Mouse (Mus musculus) hematopoietic stem cell, adult 5-6 weeks (primary cell): ENCODE data around the gene Clk3. TPM values are rescaled to one million over a fixed set of nuclear protein-coding genes. Genes with fewer than 3 reads are reported as not detected.

Experiments
- total RNA-seq: library from RNA; stranded (forward); fragments of 172-1452, 232-1000 nt; gene quantifications from 2 replicates; pipeline ENCODE4 v1.2.3, GENCODE M21; 2017

The Clk3 gene
- total RNA-seq, 1 experiment from 2014 or later: 73.3 TPM

Other genes starting within 250 kb of the Clk3 start
- 54.6 and 80.4 TPM in 2 replicates for gene Cox5a, start 244.6 kb downstream of the Clk3 start, total RNA-seq
- gene Fam219b, start 228.3 kb downstream of the Clk3 start, total RNA-seq: 16.7 and 18.6 TPM in 2 replicates
- gene Mpi, start 213.1 kb downstream of the Clk3 start, total RNA-seq: 9.9 and 11.2 TPM in 2 replicates
- gene Scamp2, start 204.9 kb downstream of the Clk3 start, total RNA-seq: 15.3 and 25.0 TPM in 2 replicates
- 2.8 and 5.0 TPM in 2 replicates for gene Ulk3, start 176.4 kb downstream of the Clk3 start, total RNA-seq
- 0.15 TPM in 1 of 2 replicates, not detected in the other for gene Cplx3, start 159.6 kb downstream of the Clk3 start, total RNA-seq
- gene Lman1l, start 145.1 kb downstream of the Clk3 start, total RNA-seq: not detected in 2 replicates
- 166 and 212 TPM in 2 replicates for gene Csk, start 112.2 kb downstream of the Clk3 start, total RNA-seq
- not detected in 2 replicates for gene Cyp1a2, start 82.2 kb downstream of the Clk3 start, total RNA-seq
- gene Cyp1a1, start 77.9 kb downstream of the Clk3 start, total RNA-seq: not detected in 2 replicates
- gene Edc3, start 57.3 kb downstream of the Clk3 start, total RNA-seq: 5.4 and 8.0 TPM in 2 replicates
- gene Arid3b, start 70.9 kb upstream of the Clk3 start, total RNA-seq: 4.6 and 8.6 TPM in 2 replicates
- gene Ubl7, start 145.1 kb upstream of the Clk3 start, total RNA-seq: 24.7 and 44.2 TPM in 2 replicates
- gene Sema7a, start 174.3 kb upstream of the Clk3 start, total RNA-seq: 4.1 and 4.3 TPM in 2 replicates
- 1.2 and 1.9 TPM in 2 replicates for gene Cyp11a1, start 240.6 kb upstream of the Clk3 start, total RNA-seq